Mouse (Mus musculus) neutrophil, adult 59 days (primary cell): Measurements from ENCODE around the gene C1qtnf2. TPM values are rescaled to one million over a fixed set of nuclear protein-coding genes. Genes with fewer than 3 reads are reported as not detected.

Experiments used
- total RNA-seq, 2 experiments: library from RNA; stranded (reverse); gene quantifications; 1 replicate in 1 of 2; 2 replicates in 1 of 2; pipeline ENCODE4 v1.2.4; 2023

The C1qtnf2 gene
- total RNA-seq, result not detected

DNA sequence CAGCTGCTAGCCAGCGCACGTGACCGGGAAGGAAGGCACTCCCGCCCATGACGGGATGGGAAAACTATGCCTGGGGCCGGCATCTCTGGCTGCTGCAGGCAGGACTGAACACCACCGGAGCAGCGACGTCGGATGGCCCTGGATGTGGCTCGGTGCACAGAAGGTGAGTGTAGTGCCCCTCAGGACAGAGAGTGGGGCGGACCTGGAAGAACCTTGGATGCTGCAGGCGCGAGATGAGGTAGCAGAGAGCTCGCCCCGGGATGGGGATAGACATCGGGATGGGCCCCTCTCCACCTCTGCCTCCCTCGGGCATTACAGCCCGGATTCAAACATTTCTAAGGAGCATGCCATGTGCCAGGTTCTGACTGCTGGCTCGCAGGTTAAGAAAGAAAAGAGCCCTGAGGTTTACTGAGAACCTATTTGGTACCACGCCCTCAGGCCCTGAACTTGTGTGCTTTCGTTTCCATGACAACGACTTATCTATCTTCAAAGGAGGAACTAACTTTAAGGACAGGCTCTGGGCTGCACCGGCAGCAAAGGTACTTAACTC, at the start of gene C1qtnf2:
C1qtnf2 (plus strand) TSS at position 52 of the 550 bp plus-strand sequence.

DNA sequence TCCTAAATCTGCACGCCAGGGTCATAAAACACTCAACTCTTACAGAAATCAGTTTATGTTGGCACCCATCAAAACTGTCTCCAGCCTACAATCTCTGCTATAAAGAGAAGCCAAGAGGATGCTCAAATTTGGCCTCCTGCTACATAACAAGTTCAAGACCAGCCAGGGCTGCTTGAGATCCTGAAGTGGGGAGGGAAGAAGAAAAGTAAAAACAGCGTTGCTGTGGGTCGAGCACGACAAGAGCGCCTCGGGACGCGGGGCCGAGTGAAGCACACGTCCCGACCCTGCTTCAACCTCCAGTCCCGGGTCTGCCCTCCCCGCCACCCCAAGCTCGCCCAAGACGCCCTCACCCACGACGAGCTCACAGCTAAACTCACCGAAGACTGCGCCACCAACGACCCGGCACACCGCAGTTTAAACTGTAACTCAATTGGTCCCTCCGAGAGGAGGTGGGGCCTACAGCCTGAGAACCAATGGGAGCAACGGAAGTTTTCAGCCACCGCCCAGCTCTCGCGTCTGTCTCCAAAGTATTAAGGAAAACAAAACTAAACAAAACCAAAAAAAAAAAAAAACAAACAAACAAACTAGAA, 48.2 kb upstream of the C1qtnf2 start, which contains the start of gene Pttg1:
Pttg1 (minus strand) TSS at position 428 of the 590 bp plus-strand sequence.

DNA sequence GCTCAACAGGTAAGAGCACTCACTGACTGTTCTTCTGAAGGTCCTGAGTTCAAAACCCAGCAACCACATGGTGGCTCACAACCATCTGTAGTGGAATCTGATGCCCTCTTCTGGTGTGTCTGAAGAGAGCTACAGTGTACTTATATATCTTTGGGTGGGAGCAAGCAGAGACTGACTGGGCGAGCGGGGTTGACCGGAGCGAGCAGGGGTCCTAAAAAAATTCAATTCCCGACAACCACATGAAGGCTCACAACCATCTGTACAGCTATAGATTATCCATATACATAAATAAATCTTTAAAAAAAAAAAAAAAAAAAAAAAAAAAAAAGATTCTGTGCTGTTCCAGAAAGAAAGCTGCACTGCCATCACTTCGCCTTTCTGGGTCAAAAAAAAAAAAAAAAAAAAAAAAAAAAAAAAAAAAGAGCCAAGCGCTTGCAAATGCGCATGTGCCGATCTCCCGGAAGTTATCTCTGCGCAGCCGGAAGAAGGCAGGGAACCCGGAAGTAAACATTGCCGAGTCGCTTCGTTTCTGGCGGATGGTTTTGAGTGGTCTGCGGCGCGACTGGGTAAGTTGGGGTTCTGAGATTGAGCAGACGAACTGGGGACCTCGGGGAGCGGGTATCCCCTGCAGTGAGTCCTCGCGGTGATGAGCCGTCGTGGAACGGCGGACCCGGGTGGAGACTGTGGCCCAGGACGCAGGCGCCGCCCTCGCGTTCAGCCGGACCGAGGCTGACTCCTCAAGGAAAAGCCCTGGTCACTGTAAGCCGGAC, 40.6 kb upstream of the C1qtnf2 start, which contains the start of gene Slu7:
Slu7 (plus strand) TSS at position 491 of the 770 bp plus-strand sequence.

DNA sequence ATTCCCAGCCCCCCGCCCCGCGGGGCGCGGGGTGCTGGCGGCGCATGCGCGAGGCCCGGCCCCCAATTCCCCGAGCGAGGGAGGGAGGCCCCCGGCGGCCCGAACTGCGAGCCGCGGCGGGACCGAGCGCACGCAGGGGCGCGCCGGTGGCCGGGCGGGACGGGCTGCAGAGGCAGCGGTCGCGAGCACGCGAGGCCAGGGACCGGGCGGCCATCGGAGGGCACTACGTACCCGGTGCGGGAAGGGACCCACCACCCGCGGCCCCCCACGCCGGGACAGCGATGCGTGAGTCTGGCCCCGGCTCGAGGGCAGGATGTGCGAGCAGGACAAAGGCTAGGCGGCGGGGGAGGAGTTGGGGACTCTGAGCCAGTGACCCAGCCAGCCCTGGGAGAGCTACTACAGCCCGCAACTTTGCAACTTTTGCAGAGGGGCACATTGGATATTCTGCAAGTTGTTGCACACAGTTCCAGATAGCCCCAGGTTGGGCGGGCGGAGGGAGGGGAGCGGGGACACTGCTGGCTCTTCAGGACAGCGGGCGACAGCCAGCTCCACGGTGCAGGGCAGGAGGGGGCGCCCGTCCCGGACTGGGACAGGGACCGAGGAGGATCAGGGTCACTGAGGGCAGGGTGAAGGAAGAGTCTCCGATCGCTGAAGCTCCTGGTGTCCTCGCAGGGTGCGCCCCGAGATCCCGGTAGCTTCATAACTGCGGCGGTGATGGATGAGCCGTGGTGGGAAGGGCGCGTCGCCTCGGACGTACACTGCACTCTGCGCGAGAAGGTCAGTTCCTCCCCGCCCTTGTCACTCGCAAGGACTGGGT, 54.8 kb downstream of the C1qtnf2 start, which contains the start of gene Ccnjl:
Ccnjl (plus strand) TSS at position 102 of the 817 bp plus-strand sequence.

Other genes with a start within 250 kb of the C1qtnf2 start
- 10 to 100 TPM; 40.2 to 50.8 TPM for gene Pttg1, start 48.0 kb upstream of the C1qtnf2 start, total RNA-seq
- 10 to 100 TPM; 70.7 to 73.0 TPM for gene Slu7, start 40.5 kb upstream of the C1qtnf2 start, total RNA-seq
- not detected for gene Ccnjl, start 54.5 kb downstream of the C1qtnf2 start, total RNA-seq
- not detected for gene 4933415A04Rik, start 112.8 kb downstream of the C1qtnf2 start, total RNA-seq
- gene Fabp6, start 127.3 kb downstream of the C1qtnf2 start, total RNA-seq, result not detected
- gene Pwwp2a, start 207.7 kb downstream of the C1qtnf2 start, total RNA-seq, result 10 to 100 TPM; 26.1 to 26.8 TPM